Mouse (Mus musculus): ENCODE measurements around the gene Rin3.

DNA sequence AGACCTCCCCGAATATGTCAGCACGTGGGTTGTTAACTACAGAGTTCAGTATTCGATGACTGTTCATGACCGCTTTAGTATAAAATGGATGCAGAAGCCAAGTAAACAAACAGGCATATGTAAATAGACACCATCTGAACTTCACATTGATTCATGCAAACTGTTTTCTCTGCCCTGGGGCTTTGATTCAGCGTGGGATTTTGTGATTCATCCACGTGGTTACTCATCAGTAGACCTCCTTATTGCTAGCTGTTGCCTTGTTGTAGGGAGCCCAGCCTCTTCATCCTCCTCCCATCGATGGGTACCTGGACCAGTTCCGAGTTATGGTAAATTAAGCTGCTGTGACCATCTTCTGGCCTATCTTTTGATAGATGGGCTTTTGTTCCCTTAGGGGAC lies 26.9 kb downstream of the Rin3 start:
- no peak for TF ChIP-seq CTCF (IDR thresholded peaks at IDR 0.05; ENCODE audit: control insufficient read depth, insufficient read depth, insufficient read length)
- TF ChIP-seq USF1 (IDR thresholded peaks at IDR 0.05; ENCODE audit: low read depth), result no peak
- no peak for TF ChIP-seq MAX (IDR thresholded peaks at IDR 0.05)
- no peak for TF ChIP-seq CEBPB (IDR thresholded peaks at IDR 0.05; ENCODE audit: low read depth)
- TF ChIP-seq MYOG (IDR thresholded peaks at IDR 0.05; ENCODE audit: control insufficient read depth, extremely low read depth, insufficient read length), result no peak
- TF ChIP-seq MYOD1 (IDR thresholded peaks at IDR 0.05; ENCODE audit: control insufficient read depth, insufficient read length, low read depth), result no peak
- TF ChIP-seq FOSL1 (IDR thresholded peaks at IDR 0.05; ENCODE audit: insufficient read depth, low read length, poor library complexity, severe bottlenecking), result no peak
